Mouse (Mus musculus) lung, adult 2 months (tissue): Measurements from ENCODE around the gene Wdfy4. TPM values are rescaled to one million over a fixed set of nuclear protein-coding genes. Genes with fewer than 3 reads are reported as not detected.

Source experiments
- DNase-seq: peaks from one replicate; pipeline ENCODE4 v3.0.0; 2022
- H3K4me1 ChIP-seq: fragments of 200-500 bp; 2 replicates; pipeline ENCODE4 v1.6.1; 2011; ENCODE audit warnings: low read length; ENCODE audit not compliant: control insufficient read depth, insufficient read depth
- H3K4me3 ChIP-seq: fragments of 200-500 bp; replicated peaks from 2 replicates; pipeline ENCODE3; 2011; ENCODE audit warnings: low read depth, mild to moderate bottlenecking, control low read depth, low read length; ENCODE audit errors: extremely low read depth
- CTCF ChIP-seq: fragments of 200-500 bp; IDR thresholded peaks from 2 replicates; pipeline ENCODE4 v1.5.1; 2011; ENCODE audit warnings: mild to moderate bottlenecking, low read length, control low read depth; ENCODE audit not compliant: insufficient read depth
- POLR2A ChIP-seq: fragments of 200-500 bp; IDR thresholded peaks from 2 replicates; pipeline ENCODE4 v1.6.1; 2011; ENCODE audit warnings: low read depth, mild to moderate bottlenecking, control low read depth, low read length, borderline replicate concordance; ENCODE audit errors: extremely low read depth
- WGBS: fragments of 180-500 bp; shearing (Covaris S2); methylation state at CpG from one replicate; pipeline ENCODE4 v1.1.7; 2018; 5-methylcytosine and 5-hydroxymethylcytosine counted together
- polyA plus RNA-seq: library from polyadenylated mRNA; depleted of rRNA; stranded (reverse); fragments of >200 nt; gene quantifications from 2 replicates; pipeline ENCODE4 v1.2.3, GENCODE M21; 2012

Wdfy4 gene
- polyA plus RNA-seq, 1 experiment: 14.0 TPM

- 86% methylated on average over 12 of the region's 12 CpGs for WGBS
- H3K4me3 ChIP-seq: no peak overlapping the region
- TF ChIP-seq POLR2A (no peak), CTCF (no peak)
- no peak for DNase-seq
- H3K4me1 ChIP-seq: no peaks in the 10 kb centered on the region
These were observed 27.6 kb upstream of the Wdfy4 start for GRCm38 (mm10) chr14:33212958-33213309.

DNA sequence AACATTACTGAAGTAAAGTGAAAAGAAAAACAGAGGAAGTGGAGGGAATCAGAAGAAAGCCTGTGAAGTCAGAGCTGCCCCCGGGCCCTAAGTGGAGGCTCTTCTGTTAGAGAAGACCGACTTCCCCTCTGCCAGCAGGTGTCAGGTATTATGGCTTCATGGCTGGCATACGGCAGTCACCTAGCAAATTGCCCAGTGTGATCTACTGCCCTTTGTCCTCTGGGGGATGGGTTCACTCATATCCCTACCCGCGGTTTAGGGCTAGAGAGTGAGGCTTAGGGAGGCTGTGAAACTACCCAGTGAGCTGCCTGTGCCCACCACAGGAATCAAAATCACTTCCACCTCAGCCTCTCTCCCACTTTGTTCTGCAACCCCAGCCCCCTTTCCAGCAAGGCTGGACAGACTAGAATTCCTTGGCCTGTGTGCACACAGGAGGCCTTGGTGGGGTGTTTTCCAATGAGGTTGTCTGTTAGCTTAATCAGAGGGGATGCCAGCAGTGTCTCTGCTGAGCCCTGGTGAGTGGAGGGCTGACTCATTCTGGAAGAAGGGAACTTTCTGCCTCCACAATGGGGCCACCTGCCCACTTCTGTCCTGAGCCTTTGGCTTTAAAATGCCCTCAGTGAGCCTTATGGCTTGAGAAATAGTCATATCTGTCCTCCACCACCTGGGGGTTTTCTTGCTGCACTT is 27.1 kb upstream of the Wdfy4 start:
- H3K4me3 ChIP-seq: no peak overlapping the region
- WGBS: 56% methylated on average over 5 of the region's 5 CpGs
- DNase-seq: no peak
- H3K4me1 ChIP-seq: no peaks in the 10 kb centered on the region
- no peak for TF ChIP-seq CTCF
- TF ChIP-seq POLR2A: no peak

DNA sequence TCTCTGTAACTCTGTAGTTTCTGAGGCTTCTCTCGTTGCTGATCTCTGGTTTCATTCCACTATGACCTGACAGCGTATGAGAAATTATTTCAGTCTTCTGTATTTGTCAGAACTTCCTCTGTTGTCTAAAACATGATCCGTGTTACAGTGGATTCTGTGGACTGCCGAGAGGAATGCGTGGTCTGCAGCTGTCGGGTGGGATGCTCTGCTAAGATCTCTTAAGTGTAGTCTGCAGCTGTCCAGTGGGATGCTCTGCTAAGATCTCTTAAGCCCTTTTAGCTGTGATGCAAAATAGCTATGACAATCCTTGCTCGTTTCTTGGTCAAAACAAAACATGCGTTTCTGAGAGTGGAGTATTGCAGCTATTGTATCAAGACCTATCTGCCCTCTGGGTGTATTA is 25.5 kb upstream of the Wdfy4 start:
- 67% methylated on average over 8 of the region's 8 CpGs for WGBS
- no peak overlapping the region for H3K4me3 ChIP-seq
- H3K4me1 ChIP-seq: no peaks in the 10 kb centered on the region
- DNase-seq: no peak
- TF ChIP-seq POLR2A (no peak), CTCF (no peak)

DNA sequence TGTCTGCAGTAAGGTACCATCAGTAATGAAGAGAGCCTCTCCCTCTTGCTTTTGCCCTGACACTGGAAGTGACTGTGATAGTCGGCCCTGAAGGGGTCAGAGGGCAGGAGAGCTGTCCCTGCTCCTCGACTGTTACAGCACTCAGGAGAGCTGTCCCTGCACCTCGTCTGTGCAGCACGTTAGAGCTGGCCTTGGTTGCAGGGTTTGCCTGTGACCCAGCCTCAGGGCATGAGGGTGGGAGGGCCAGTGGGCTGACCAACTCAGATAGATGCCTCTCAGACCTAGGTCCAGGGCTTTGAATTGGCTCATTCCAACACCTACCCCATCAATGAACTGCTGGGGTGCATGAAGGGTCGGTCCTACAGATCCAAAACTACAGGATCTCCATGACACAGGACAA is 23.0 kb upstream of the Wdfy4 start:
- Histone ChIP-seq H3K4me3 (no peak overlapping the region), H3K4me1 (no peaks in the 10 kb centered on the region)
- TF ChIP-seq CTCF (no peak), POLR2A (no peak)
- DNase-seq: no peak
- 34% methylated on average over 5 of the region's 5 CpGs for WGBS

- H3K4me1 ChIP-seq: no peaks in the 10 kb centered on the region
- 15% methylated on average over 2 of the region's 2 CpGs for WGBS
- no peak for DNase-seq
- no peak for TF ChIP-seq POLR2A
- TF ChIP-seq CTCF: peak; percentile 51
- H3K4me3 ChIP-seq: no peak overlapping the region
These were observed 21.7 kb upstream of the Wdfy4 start for GRCm38 (mm10) chr14:33207011-33207410.

- 41% methylated on average over 24 of the region's 24 CpGs for WGBS
- DNase-seq: no peak
- no peak for TF ChIP-seq CTCF
- no peak for TF ChIP-seq POLR2A
These were observed 20.1 kb upstream of the Wdfy4 start for GRCm38 (mm10) chr14:33205280-33205965.

DNA sequence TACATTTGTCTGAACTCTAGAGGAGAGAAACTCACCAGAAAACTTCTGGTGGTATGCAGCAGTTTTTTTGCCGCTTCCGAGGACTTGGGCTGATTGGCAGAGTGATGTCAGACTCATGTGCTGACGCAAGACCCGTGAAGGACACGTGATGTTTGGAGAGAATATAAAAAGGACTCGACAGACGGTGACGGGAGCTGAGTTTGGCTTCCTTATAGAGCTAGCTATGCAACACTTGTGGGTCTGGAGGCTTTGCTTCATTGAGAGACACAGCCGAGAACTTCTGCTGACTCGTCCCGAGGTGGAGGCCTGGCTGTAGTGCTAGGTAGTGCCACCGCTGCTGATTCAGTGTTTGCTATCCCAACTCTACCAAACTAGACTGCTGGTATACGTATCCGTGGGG is 18.5 kb upstream of the Wdfy4 start:
- TF ChIP-seq CTCF (no peak), POLR2A (no peak)
- Histone ChIP-seq H3K4me1 (no peaks in the 10 kb centered on the region), H3K4me3 (no peak overlapping the region)
- 77% methylated on average over 14 of the region's 14 CpGs for WGBS
- no peak for DNase-seq

More at GRCm38 (mm10) chr14:33205280-33205965, 20.1 kb upstream of the Wdfy4 start:
- Histone ChIP-seq H3K4me1 (no peaks in the 10 kb centered on the region), H3K4me3 (no peak overlapping the region)

- 69% methylated on average over 6 of the region's 6 CpGs for WGBS
- TF ChIP-seq POLR2A (no peak), CTCF (no peak)
These were observed 17.6 kb upstream of the Wdfy4 start for GRCm38 (mm10) chr14:33202885-33203284.

DNA sequence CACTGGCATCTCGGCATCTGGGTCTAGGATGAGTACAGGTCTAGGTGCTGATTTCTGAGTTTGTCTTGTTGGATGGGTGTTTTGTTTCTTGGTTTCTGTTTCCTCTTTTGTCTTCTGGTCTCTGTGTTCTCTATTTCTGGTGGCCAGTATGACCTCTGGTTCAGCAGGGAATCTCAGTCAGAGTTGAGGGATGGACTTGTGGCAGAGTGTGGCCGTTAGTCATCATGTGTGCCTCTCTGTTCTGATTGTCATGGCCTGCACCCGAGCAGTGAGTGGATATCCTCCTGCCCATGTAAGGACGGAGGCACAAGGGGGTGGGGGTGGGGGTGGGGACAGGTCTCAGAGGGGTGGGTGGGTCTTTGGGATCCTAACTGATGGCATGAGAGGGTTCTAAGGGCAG is 16.9 kb upstream of the Wdfy4 start:
- no peak overlapping the region for H3K4me3 ChIP-seq
- 65% methylated on average over 4 of the region's 4 CpGs for WGBS
- H3K4me1 ChIP-seq: no peaks in the 10 kb centered on the region
- no peak for DNase-seq
- TF ChIP-seq POLR2A (no peak), CTCF (no peak)

More at GRCm38 (mm10) chr14:33202885-33203284, 17.6 kb upstream of the Wdfy4 start:
- Histone ChIP-seq H3K4me1 (no peaks in the 10 kb centered on the region), H3K4me3 (no peak overlapping the region)
- DNase-seq: no peak

- Histone ChIP-seq H3K4me3 (no peak overlapping the region), H3K4me1 (no peaks in the 10 kb centered on the region)
- 67% methylated on average over 3 of the region's 3 CpGs for WGBS
- no peak for DNase-seq
- TF ChIP-seq CTCF (no peak), POLR2A (no peak)
These were observed 8.9 kb upstream of the Wdfy4 start for GRCm38 (mm10) chr14:33194241-33194640.
